Mouse (Mus musculus): ENCODE measurements at regions not wholly inside any gene's neighbourhood (a gene's known extent, or its start where the extent isn't known, plus 50 kb on each side); places are given as distances from the start of the nearest gene placed in this dataset.

DNA sequence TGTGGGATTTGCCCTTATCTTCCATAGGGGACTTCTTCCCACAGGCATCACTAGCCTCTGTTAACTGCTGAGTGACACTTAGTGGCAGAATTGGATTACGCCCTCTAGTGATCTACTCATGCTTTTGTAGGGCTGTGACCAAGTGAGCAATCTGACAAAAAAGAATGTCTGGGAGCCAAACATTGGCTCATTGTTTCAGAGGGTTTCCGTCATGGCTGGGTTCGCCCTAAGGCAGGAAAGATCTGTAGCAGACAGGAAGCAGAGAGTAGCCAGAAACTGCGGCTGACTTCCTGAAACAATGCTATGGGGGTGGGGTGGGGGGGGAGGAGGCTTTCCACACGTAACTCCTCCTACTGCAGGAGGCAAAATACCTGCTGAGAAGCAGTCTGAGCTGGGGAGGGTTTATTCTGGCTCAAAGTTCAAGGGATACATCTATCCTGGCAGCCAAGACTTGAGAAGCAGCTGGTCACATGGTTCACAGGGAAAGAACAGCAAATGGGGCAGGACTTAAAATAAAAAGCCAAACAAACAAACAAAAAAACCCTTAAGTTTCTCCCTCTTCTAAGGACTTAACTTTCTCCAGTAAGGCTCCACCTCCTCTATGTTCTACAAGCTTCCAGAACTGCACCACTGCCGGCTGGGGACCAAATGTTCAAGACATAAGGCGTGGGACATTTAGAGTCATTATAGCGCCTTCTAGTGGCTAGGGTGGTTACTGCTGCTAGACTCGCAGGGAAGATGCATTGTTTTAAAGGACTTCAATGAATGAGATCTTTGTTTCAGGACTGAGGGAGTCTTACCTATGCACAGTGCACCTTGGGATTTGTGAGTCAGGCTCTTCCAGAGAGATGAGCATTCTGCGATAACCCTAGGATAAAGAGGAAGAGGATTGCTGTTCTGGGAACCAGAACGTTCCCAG, 281.8 kb upstream of the Eef2kmt start:
- H3K27me3 ChIP-seq (ENCODE audit: insufficient read depth, low read length) = no peaks in the 10 kb centered on the region
- no peaks in the 10 kb centered on the region for H3K4me1 ChIP-seq (replicated peaks; ENCODE audit: insufficient read depth, low read length)
- 54% methylated on average over 11 of the region's 11 CpGs for WGBS
- H3K9ac ChIP-seq (ENCODE audit: low read depth, low read length) = no peak overlapping the region
- no peak overlapping the region for H3K4me2 ChIP-seq (ENCODE audit: low read length)
- peak; percentile 19 for DNase-seq (ENCODE audit: low spot score)
- H3K36me3 ChIP-seq (ENCODE audit: insufficient read depth, low read length) = no peaks in the 10 kb centered on the region
- no peak overlapping the region for H3K27ac ChIP-seq
- no peak overlapping the region for H3K4me3 ChIP-seq (replicated peaks; ENCODE audit: low read depth, low read length)
- ATAC-seq (replicated peaks; ENCODE audit: low FRiP score, low read depth) = no peak
- no peaks in the 10 kb centered on the region for H3K9me3 ChIP-seq (replicated peaks; ENCODE audit: low read length)
- TF ChIP-seq CTCF (IDR thresholded peaks at IDR 0.05; ENCODE audit: low read depth) = peak; percentile 67

GRCm38 (mm10) chr16:5536515-5536972, 280.8 kb upstream of the Eef2kmt start:
- WGBS = 50% methylated on average over 14 of the region's 14 CpGs
- no peaks in the 10 kb centered on the region for H3K36me3 ChIP-seq (ENCODE audit: insufficient read depth, low read length)
- no peak overlapping the region for H3K4me2 ChIP-seq (ENCODE audit: low read length)
- H3K4me3 ChIP-seq (replicated peaks; ENCODE audit: low read depth, low read length) = no peak overlapping the region
- H3K27ac ChIP-seq = no peak overlapping the region
- H3K27me3 ChIP-seq (ENCODE audit: insufficient read depth, low read length) = no peaks in the 10 kb centered on the region
- TF ChIP-seq CTCF (IDR thresholded peaks at IDR 0.05; ENCODE audit: low read depth) = no peak
- H3K4me1 ChIP-seq (replicated peaks; ENCODE audit: insufficient read depth, low read length) = no peaks in the 10 kb centered on the region
- no peak overlapping the region for H3K9ac ChIP-seq (ENCODE audit: low read depth, low read length)
- DNase-seq (ENCODE audit: low spot score) (no peak), ATAC-seq (replicated peaks; ENCODE audit: low FRiP score, low read depth) (no peak)
- no peaks in the 10 kb centered on the region for H3K9me3 ChIP-seq (replicated peaks; ENCODE audit: low read length)

- no peaks in the 10 kb centered on the region for H3K27me3 ChIP-seq (ENCODE audit: insufficient read depth, low read length)
- H3K36me3 ChIP-seq (ENCODE audit: insufficient read depth, low read length) = no peaks in the 10 kb centered on the region
- 0 out of 2 replicates have a peak overlapping the region, but pooled peaks have one; percentile 6 for H3K27ac ChIP-seq
- peak overlapping the region; percentile 7; the same call in 1 of the 2 replicates for H3K4me2 ChIP-seq (ENCODE audit: low read length)
- no peaks in the 10 kb centered on the region for H3K4me1 ChIP-seq (replicated peaks; ENCODE audit: insufficient read depth, low read length)
- DNase-seq (ENCODE audit: low spot score) (peak; percentile 6), ATAC-seq (replicated peaks; ENCODE audit: low FRiP score, low read depth) (peak; percentile 47; the same call in 1 of the 2 replicates)
- H3K4me3 ChIP-seq (replicated peaks; ENCODE audit: low read depth, low read length) = no peak overlapping the region
- H3K9ac ChIP-seq (ENCODE audit: low read depth, low read length) = no peak overlapping the region
- WGBS = 35% methylated on average over 8 of the region's 8 CpGs
- TF ChIP-seq CTCF (IDR thresholded peaks at IDR 0.05; ENCODE audit: low read depth) = no peak
- H3K9me3 ChIP-seq (replicated peaks; ENCODE audit: low read length) = no peaks in the 10 kb centered on the region
Observed at GRCm38 (mm10) chr16:5535414-5535813, 279.6 kb upstream of the Eef2kmt start.

- H3K4me1 ChIP-seq (replicated peaks; ENCODE audit: insufficient read depth, low read length) = no peaks in the 10 kb centered on the region
- H3K4me2 ChIP-seq (ENCODE audit: low read length) = peak overlapping the region; percentile 7; the same call in 1 of the 2 replicates
- H3K27ac ChIP-seq = 0 out of 2 replicates have a peak overlapping the region, but pooled peaks have one; percentile 6
- no peaks in the 10 kb centered on the region for H3K36me3 ChIP-seq (ENCODE audit: insufficient read depth, low read length)
- no peak for ATAC-seq (replicated peaks; ENCODE audit: low FRiP score, low read depth)
- H3K9me3 ChIP-seq (replicated peaks; ENCODE audit: low read length) = no peaks in the 10 kb centered on the region
- peak; percentile 61 for TF ChIP-seq CTCF (IDR thresholded peaks at IDR 0.05; ENCODE audit: low read depth)
- no peaks in the 10 kb centered on the region for H3K27me3 ChIP-seq (ENCODE audit: insufficient read depth, low read length)
- no peak overlapping the region for H3K9ac ChIP-seq (ENCODE audit: low read depth, low read length)
- peak; percentile 48 for DNase-seq (ENCODE audit: low spot score)
- no peak overlapping the region for H3K4me3 ChIP-seq (replicated peaks; ENCODE audit: low read depth, low read length)
- 59% methylated on average over 5 of the region's 5 CpGs for WGBS
Observed at GRCm38 (mm10) chr16:5534862-5535261, 279.1 kb upstream of the Eef2kmt start.

GRCm38 (mm10) chr16:5534385-5534784, 278.6 kb upstream of the Eef2kmt start:
- Histone ChIP-seq H3K4me1 (replicated peaks; ENCODE audit: insufficient read depth, low read length) (no peaks in the 10 kb centered on the region), H3K4me2 (ENCODE audit: low read length) (no peak overlapping the region), H3K27ac (no peak overlapping the region), H3K36me3 (ENCODE audit: insufficient read depth, low read length) (no peaks in the 10 kb centered on the region), H3K4me3 (replicated peaks; ENCODE audit: low read depth, low read length) (no peak overlapping the region), H3K27me3 (ENCODE audit: insufficient read depth, low read length) (no peaks in the 10 kb centered on the region), H3K9ac (ENCODE audit: low read depth, low read length) (no peak overlapping the region), H3K9me3 (replicated peaks; ENCODE audit: low read length) (no peaks in the 10 kb centered on the region)
- TF ChIP-seq CTCF (IDR thresholded peaks at IDR 0.05; ENCODE audit: low read depth) = no peak
- ATAC-seq (replicated peaks; ENCODE audit: low FRiP score, low read depth) (peak; percentile 71), DNase-seq (ENCODE audit: low spot score) (no peak)
- WGBS = 61% methylated on average over 3 of the region's 3 CpGs

GRCm38 (mm10) chr16:5532281-5532680, 276.5 kb upstream of the Eef2kmt start:
- TF ChIP-seq CTCF (IDR thresholded peaks at IDR 0.05; ENCODE audit: low read depth) = no peak
- Histone ChIP-seq H3K27me3 (ENCODE audit: insufficient read depth, low read length) (no peaks in the 10 kb centered on the region), H3K4me3 (replicated peaks; ENCODE audit: low read depth, low read length) (no peak overlapping the region), H3K36me3 (ENCODE audit: insufficient read depth, low read length) (no peaks in the 10 kb centered on the region), H3K4me1 (replicated peaks; ENCODE audit: insufficient read depth, low read length) (no peaks in the 10 kb centered on the region), H3K9ac (ENCODE audit: low read depth, low read length) (no peak overlapping the region), H3K4me2 (ENCODE audit: low read length) (no peak overlapping the region), H3K9me3 (replicated peaks; ENCODE audit: low read length) (no peaks in the 10 kb centered on the region), H3K27ac (no peak overlapping the region)
- WGBS = 68% methylated on average over 3 of the region's 3 CpGs
- DNase-seq (ENCODE audit: low spot score) = no peak
- no peak for ATAC-seq (replicated peaks; ENCODE audit: low FRiP score, low read depth)
